Mouse (Mus musculus) E14TG2a.4 (cell line): ENCODE measurements around the gene Fcer1g.

Experiments
- CTCF ChIP-seq: conservative IDR thresholded peaks from 2 replicates; pipeline ENCODE4 v1.5.1; 2014; ENCODE audit warnings: low read length
- POU5F1 ChIP-seq: IDR thresholded peaks from 2 replicates; pipeline ENCODE4 v1.6.1; 2014; ENCODE audit warnings: low read length, borderline replicate concordance

- TF ChIP-seq CTCF (no peak), POU5F1 (no peak)
Measured at GRCm38 (mm10) chr1:171189476-171190114, 44.6 kb downstream of the Fcer1g start.
